Mouse (Mus musculus) left cerebral cortex, postnatal 14 days (tissue): ENCODE results near the gene Maml3. TPM values are rescaled to one million over a fixed set of nuclear protein-coding genes. Genes with fewer than 3 reads are reported as not detected.
A peak's percentile ranks its signal among the peaks of the same experiment; 100 is the strongest.

Experiments
- DNase-seq, 2 experiments: peaks; one replicate each; pipeline ENCODE4 v3.0.0; 2021 to 2022; ENCODE audit warnings: low spot score in 2 of 2, mixed read lengths in 1 of 2
- intact Hi-C: fragments of 180-260 bp; cut with DNase I; formaldehyde crosslinking; loops from one replicate; pipeline ENCODE4 v1.15.1; 2025
- total RNA-seq, 2 experiments: library from RNA; stranded (reverse); gene quantifications; 2 replicates each; pipeline ENCODE4 v1.2.3; 2021

The Maml3 gene
- total RNA-seq, 2 experiments from 2014 or later = 8.2 to 9.7 TPM

- no peak for DNase-seq
- intact Hi-C loops = no loop called here
Observed at GRCm38 (mm10) chr3:51934531-51935485, 170.1 kb downstream of the Maml3 start.

- intact Hi-C loops = no loop called here
- no peak for DNase-seq
Observed at GRCm38 (mm10) chr3:51928188-51928587, 176.7 kb downstream of the Maml3 start.

GRCm38 (mm10) chr3:51927591-51927990 lies 177.3 kb downstream of the Maml3 start:
- DNase-seq = peak in 1 of 2 experiments; percentile 27
- intact Hi-C loops = no loop called here

- no peak for DNase-seq
- intact Hi-C loops = no loop called here
Observed at GRCm38 (mm10) chr3:51927043-51927442, 177.8 kb downstream of the Maml3 start.

GRCm38 (mm10) chr3:51925758-51926157 lies 179.1 kb downstream of the Maml3 start:
- intact Hi-C loops = no loop called here

GRCm38 (mm10) chr3:51924636-51925035 lies 180.2 kb downstream of the Maml3 start:
- intact Hi-C loops = no loop called here
- no peak for DNase-seq

More at GRCm38 (mm10) chr3:51925758-51926157, 179.1 kb downstream of the Maml3 start:
- DNase-seq = no peak

- intact Hi-C loops = no loop called here
Observed at GRCm38 (mm10) chr3:51923800-51924199, 181.1 kb downstream of the Maml3 start.

GRCm38 (mm10) chr3:51916902-51917301 lies 188.0 kb downstream of the Maml3 start:
- DNase-seq = no peak
- intact Hi-C loops = loop anchor here (5.0 kb wide), 1 partner anchor 90 kb away; no protein-coding TSS in a partner anchor

More at GRCm38 (mm10) chr3:51923800-51924199, 181.1 kb downstream of the Maml3 start:
- DNase-seq = no peak

- intact Hi-C loops = loop anchor here (5.0 kb wide), 1 partner anchor 91 kb away; no protein-coding TSS in a partner anchor
- peak; percentile 79 to 86 for DNase-seq
Observed at GRCm38 (mm10) chr3:51916060-51916870, 188.6 kb downstream of the Maml3 start.

GRCm38 (mm10) chr3:51915415-51915814 lies 189.5 kb downstream of the Maml3 start:
- DNase-seq = no peak
- intact Hi-C loops = loop anchor here (5.0 kb wide), 1 partner anchor 92 kb away; no protein-coding TSS in a partner anchor

- DNase-seq = no peak
- intact Hi-C loops = loop anchor here (5.0 kb wide), 1 partner anchor 92 kb away; no protein-coding TSS in a partner anchor
Observed at GRCm38 (mm10) chr3:51914900-51915299, 190.0 kb downstream of the Maml3 start.

GRCm38 (mm10) chr3:51913498-51913897 lies 191.4 kb downstream of the Maml3 start:
- no peak for DNase-seq
- intact Hi-C loops = no loop called here

- intact Hi-C loops = no loop called here
- DNase-seq = no peak
Observed at GRCm38 (mm10) chr3:51912214-51912613, 192.7 kb downstream of the Maml3 start.

GRCm38 (mm10) chr3:51908437-51908990 lies 196.4 kb downstream of the Maml3 start:
- intact Hi-C loops = no loop called here
- no peak for DNase-seq

GRCm38 (mm10) chr3:51907113-51907860 lies 197.6 kb downstream of the Maml3 start:
- no peak for DNase-seq
- intact Hi-C loops = no loop called here

- intact Hi-C loops = no loop called here
- no peak for DNase-seq
Observed at GRCm38 (mm10) chr3:51905903-51906302, 199.0 kb downstream of the Maml3 start.

- intact Hi-C loops = no loop called here
- DNase-seq = no peak
Observed at GRCm38 (mm10) chr3:51904357-51904855, 200.5 kb downstream of the Maml3 start.

- intact Hi-C loops = no loop called here
- no peak for DNase-seq
Observed at GRCm38 (mm10) chr3:51901151-51901550, 203.7 kb downstream of the Maml3 start.

GRCm38 (mm10) chr3:51894514-51894913 lies 210.4 kb downstream of the Maml3 start:
- no peak for DNase-seq
- intact Hi-C loops = no loop called here
